Mouse (Mus musculus) kidney, adult 2 months (tissue): ENCODE results near the gene Gm10681.

ENCODE experiments used
- CTCF ChIP-seq: fragments of 200-500 bp; conservative IDR thresholded peaks from 2 replicates; pipeline ENCODE4 v1.5.1; 2011; ENCODE audit warnings: low read depth, mild to moderate bottlenecking, control low read depth, low read length, moderate library complexity, mixed read lengths; ENCODE audit not compliant: insufficient read depth, insufficient read length
- POLR2A ChIP-seq: fragments of 200-500 bp; IDR thresholded peaks from one replicate; pipeline ENCODE4 v1.6.1; 2011; ENCODE audit warnings: low read depth, low read length, control low read depth

DNA sequence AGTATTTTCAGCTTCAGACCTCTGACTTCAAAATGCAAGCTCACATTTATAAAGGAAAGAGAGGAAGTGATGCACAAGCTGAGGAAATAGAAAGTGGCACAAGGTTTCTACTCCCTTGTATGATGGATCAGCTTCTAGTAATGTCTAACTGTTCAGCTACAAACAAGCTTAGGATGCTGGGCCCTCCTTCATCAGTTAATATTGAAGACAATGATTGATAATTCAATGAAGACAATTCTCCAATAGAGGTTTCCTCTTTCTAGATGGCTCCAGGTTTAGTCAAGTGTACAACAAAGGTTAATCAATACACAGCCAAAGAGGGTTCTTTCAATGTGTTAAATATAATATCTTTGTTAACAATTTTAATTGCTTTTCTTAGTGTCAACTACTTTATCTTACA, at the start of gene Gm10681:
- no peak for TF ChIP-seq POLR2A
- TF ChIP-seq CTCF: no peak
